Mouse (Mus musculus): ENCODE measurements around the gene Fam13c. TPM values are rescaled to one million over a fixed set of nuclear protein-coding genes. Genes with fewer than 3 reads are reported as not detected.

Gene Fam13c
- total and polyA plus RNA-seq, 3 experiments: 0.16 TPM; not detected in 2

- Histone ChIP-seq H3K9me3 (replicated peaks) (peaks cover 48% of the 10 kb centered on the region), H3K4me3 (ENCODE audit: low read depth, low read length) (no peak overlapping the region), H3K4me1 (ENCODE audit: insufficient read depth, low read depth, low read length) (no peaks in the 10 kb centered on the region), H3K27me3 (ENCODE audit: insufficient read depth, low read length) (no peaks in the 10 kb centered on the region), H3K36me3 (replicated peaks) (no peaks in the 10 kb centered on the region)
- DNase-seq (ENCODE audit: low spot score) (no peak), ATAC-seq (ENCODE audit: extremely low read depth, insufficient number of reproducible peaks, low FRiP score, poor library complexity, severe bottlenecking) (no peak)
- no peak for TF ChIP-seq GATA1 (IDR thresholded peaks at IDR 0.05; ENCODE audit: borderline replicate concordance, low read length)
- TF ChIP-seq TAL1 (conservative IDR thresholded peaks at IDR 0.05; ENCODE audit: low read depth, low read length): no peak
- TF ChIP-seq POLR2AphosphoS5 (IDR thresholded peaks at IDR 0.05; ENCODE audit: insufficient replicate concordance, low read depth, low read length): no peak
- no peak for TF ChIP-seq CTCF (IDR thresholded peaks at IDR 0.05; ENCODE audit: low read depth, low read length)
- no peak for TF ChIP-seq GATA2 (IDR thresholded peaks at IDR 0.05; ENCODE audit: borderline replicate concordance, low read depth, low read length)
Observed at GRCm38 (mm10) chr10:70483736-70484135, 43.5 kb downstream of the Fam13c start.

- Histone ChIP-seq H3K9me3 (replicated peaks) (peaks cover 47% of the 10 kb centered on the region), H3K4me3 (ENCODE audit: low read depth, low read length) (no peak overlapping the region), H3K36me3 (replicated peaks) (no peaks in the 10 kb centered on the region), H3K4me1 (ENCODE audit: insufficient read depth, low read depth, low read length) (no peaks in the 10 kb centered on the region), H3K27me3 (ENCODE audit: insufficient read depth, low read length) (no peaks in the 10 kb centered on the region)
- no peak for ATAC-seq (ENCODE audit: extremely low read depth, insufficient number of reproducible peaks, low FRiP score, poor library complexity, severe bottlenecking)
- TF ChIP-seq GATA1 (IDR thresholded peaks at IDR 0.05; ENCODE audit: borderline replicate concordance, low read length): no peak
- no peak for TF ChIP-seq GATA2 (IDR thresholded peaks at IDR 0.05; ENCODE audit: borderline replicate concordance, low read depth, low read length)
- TF ChIP-seq TAL1 (conservative IDR thresholded peaks at IDR 0.05; ENCODE audit: low read depth, low read length): no peak
- TF ChIP-seq POLR2AphosphoS5 (IDR thresholded peaks at IDR 0.05; ENCODE audit: insufficient replicate concordance, low read depth, low read length): no peak
- TF ChIP-seq CTCF (IDR thresholded peaks at IDR 0.05; ENCODE audit: low read depth, low read length): no peak
- DNase-seq (ENCODE audit: low spot score): no peak
Observed at GRCm38 (mm10) chr10:70484568-70485286, 44.4 kb downstream of the Fam13c start.

DNA sequence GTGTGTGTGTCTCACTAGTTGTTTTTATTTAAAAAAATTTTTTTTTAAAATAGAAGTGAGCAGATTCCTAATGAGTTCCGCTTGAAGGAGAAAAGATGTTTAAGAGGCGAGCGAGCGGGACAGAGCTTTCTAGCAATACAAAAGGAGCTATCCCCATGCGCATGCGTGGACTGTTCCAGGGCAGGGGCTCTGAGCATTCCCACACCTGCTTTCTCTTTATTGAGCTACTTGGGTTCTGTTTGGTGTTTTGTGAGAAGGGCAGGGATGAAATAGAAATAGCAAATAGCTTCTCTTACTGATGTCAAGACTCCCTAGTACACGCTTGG is 45.0 kb downstream of the Fam13c start:
- Histone ChIP-seq H3K4me3 (ENCODE audit: low read depth, low read length) (no peak overlapping the region), H3K9me3 (replicated peaks) (peaks cover 49% of the 10 kb centered on the region), H3K36me3 (replicated peaks) (no peaks in the 10 kb centered on the region), H3K27me3 (ENCODE audit: insufficient read depth, low read length) (no peaks in the 10 kb centered on the region), H3K4me1 (ENCODE audit: insufficient read depth, low read depth, low read length) (no peaks in the 10 kb centered on the region)
- ATAC-seq (ENCODE audit: extremely low read depth, insufficient number of reproducible peaks, low FRiP score, poor library complexity, severe bottlenecking) (no peak), DNase-seq (ENCODE audit: low spot score) (no peak)
- TF ChIP-seq TAL1 (conservative IDR thresholded peaks at IDR 0.05; ENCODE audit: low read depth, low read length): no peak
- no peak for TF ChIP-seq POLR2AphosphoS5 (IDR thresholded peaks at IDR 0.05; ENCODE audit: insufficient replicate concordance, low read depth, low read length)

DNA sequence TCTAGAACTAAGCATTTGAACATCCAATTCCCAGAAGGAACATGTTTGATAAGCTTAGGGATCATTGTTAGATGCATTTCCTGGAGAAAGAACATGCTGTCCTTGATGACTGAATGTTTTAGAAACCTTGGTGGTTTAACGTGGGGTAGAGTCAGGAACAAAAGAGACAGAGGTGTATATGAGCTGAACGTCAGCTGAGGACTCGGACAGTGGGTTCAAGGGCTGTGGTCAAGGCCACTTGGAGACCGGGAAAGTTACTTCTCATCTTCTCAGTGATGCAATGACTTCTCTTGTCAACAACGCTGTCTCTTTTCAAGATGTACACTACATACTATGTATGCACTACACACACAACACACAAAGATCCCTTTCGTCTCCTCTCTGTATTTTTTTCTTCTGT is 46.4 kb downstream of the Fam13c start:
- Histone ChIP-seq H3K4me1 (ENCODE audit: insufficient read depth, low read depth, low read length) (no peaks in the 10 kb centered on the region), H3K36me3 (replicated peaks) (no peaks in the 10 kb centered on the region), H3K4me3 (ENCODE audit: low read depth, low read length) (no peak overlapping the region), H3K27me3 (ENCODE audit: insufficient read depth, low read length) (no peaks in the 10 kb centered on the region), H3K9me3 (replicated peaks) (peaks cover 45% of the 10 kb centered on the region)
- no peak for ATAC-seq (ENCODE audit: extremely low read depth, insufficient number of reproducible peaks, low FRiP score, poor library complexity, severe bottlenecking)
- DNase-seq (ENCODE audit: low spot score): no peak
- TF ChIP-seq TAL1 (conservative IDR thresholded peaks at IDR 0.05; ENCODE audit: low read depth, low read length) (no peak), CTCF (IDR thresholded peaks at IDR 0.05; ENCODE audit: low read depth, low read length) (no peak), GATA2 (IDR thresholded peaks at IDR 0.05; ENCODE audit: borderline replicate concordance, low read depth, low read length) (no peak), POLR2AphosphoS5 (IDR thresholded peaks at IDR 0.05; ENCODE audit: insufficient replicate concordance, low read depth, low read length) (no peak), GATA1 (IDR thresholded peaks at IDR 0.05; ENCODE audit: borderline replicate concordance, low read length) (no peak)

GRCm38 (mm10) chr10:70493891-70494290 is 53.6 kb downstream of the Fam13c start:
- ATAC-seq (ENCODE audit: extremely low read depth, insufficient number of reproducible peaks, low FRiP score, poor library complexity, severe bottlenecking) (no peak), DNase-seq (ENCODE audit: low spot score) (no peak)
- no peaks in the 10 kb centered on the region for H3K36me3 ChIP-seq (replicated peaks)
- peaks cover 41% of the 10 kb centered on the region for H3K9me3 ChIP-seq (replicated peaks)
- no peaks in the 10 kb centered on the region for H3K4me1 ChIP-seq (ENCODE audit: insufficient read depth, low read depth, low read length)
- no peaks in the 10 kb centered on the region for H3K27me3 ChIP-seq (ENCODE audit: insufficient read depth, low read length)
- TF ChIP-seq CTCF (IDR thresholded peaks at IDR 0.05; ENCODE audit: low read depth, low read length) (no peak), TAL1 (conservative IDR thresholded peaks at IDR 0.05; ENCODE audit: low read depth, low read length) (no peak), GATA2 (IDR thresholded peaks at IDR 0.05; ENCODE audit: borderline replicate concordance, low read depth, low read length) (no peak), GATA1 (IDR thresholded peaks at IDR 0.05; ENCODE audit: borderline replicate concordance, low read length) (no peak), POLR2AphosphoS5 (IDR thresholded peaks at IDR 0.05; ENCODE audit: insufficient replicate concordance, low read depth, low read length) (no peak)
- H3K4me3 ChIP-seq (ENCODE audit: low read depth, low read length): no peak overlapping the region

- Histone ChIP-seq H3K36me3 (replicated peaks) (no peaks in the 10 kb centered on the region), H3K4me3 (ENCODE audit: low read depth, low read length) (no peak overlapping the region), H3K9me3 (replicated peaks) (peaks cover 39% of the 10 kb centered on the region), H3K4me1 (ENCODE audit: insufficient read depth, low read depth, low read length) (no peaks in the 10 kb centered on the region), H3K27me3 (ENCODE audit: insufficient read depth, low read length) (no peaks in the 10 kb centered on the region)
- ATAC-seq (ENCODE audit: extremely low read depth, insufficient number of reproducible peaks, low FRiP score, poor library complexity, severe bottlenecking) (no peak), DNase-seq (ENCODE audit: low spot score) (no peak)
- TF ChIP-seq GATA1 (IDR thresholded peaks at IDR 0.05; ENCODE audit: borderline replicate concordance, low read length) (no peak), GATA2 (IDR thresholded peaks at IDR 0.05; ENCODE audit: borderline replicate concordance, low read depth, low read length) (no peak)
Observed at GRCm38 (mm10) chr10:70494441-70494840, 54.2 kb downstream of the Fam13c start.

Measured in G1E (cell line).